Mouse (Mus musculus) neutrophil, adult 5-6 weeks (primary cell): ENCODE measurements around the gene Lrrc74a. TPM values are rescaled to one million over a fixed set of nuclear protein-coding genes. Genes with fewer than 3 reads are reported as not detected.
A peak's percentile ranks its signal among the peaks of the same experiment; 100 is the strongest.

Experiments
- ATAC-seq: fragments of 151-379, 151-347 bp; 2 replicates; pipeline ENCODE4 v1.8.0; 2017; ENCODE audit warnings: mild to moderate bottlenecking, moderate TSS enrichment; ENCODE audit not compliant: insufficient number of reproducible peaks, poor library complexity, low FRiP score, severe bottlenecking; ENCODE audit errors: extremely low read depth
- total RNA-seq: library from RNA; stranded (forward); fragments of 200-1000 nt; gene quantifications from 2 replicates; pipeline ENCODE4 v1.2.3, GENCODE M21; 2017

The Lrrc74a gene
- total RNA-seq, 1 experiment from 2014 or later: not detected

GRCm38 (mm10) chr12:86776341-86776860 lies 42.2 kb downstream of the Lrrc74a start:
- no peak for ATAC-seq

- no peak for ATAC-seq
Measured at GRCm38 (mm10) chr12:86778531-86778930, 44.4 kb downstream of the Lrrc74a start.

GRCm38 (mm10) chr12:86779206-86779989 lies 45.2 kb downstream of the Lrrc74a start:
- ATAC-seq: peak; percentile 37; the same call in 1 of the 2 replicates

GRCm38 (mm10) chr12:86781654-86782202 lies 47.6 kb downstream of the Lrrc74a start:
- no peak for ATAC-seq

- ATAC-seq: no peak
Measured at GRCm38 (mm10) chr12:86786149-86787019, 52.2 kb downstream of the Lrrc74a start.

GRCm38 (mm10) chr12:86787020-86787553 lies 52.9 kb downstream of the Lrrc74a start:
- no peak for ATAC-seq

- ATAC-seq: no peak
Measured at GRCm38 (mm10) chr12:86790100-86790848, 56.1 kb downstream of the Lrrc74a start.

GRCm38 (mm10) chr12:86790849-86791127 lies 56.6 kb downstream of the Lrrc74a start:
- no peak for ATAC-seq

GRCm38 (mm10) chr12:86791987-86792386 lies 57.8 kb downstream of the Lrrc74a start:
- ATAC-seq: no peak

- ATAC-seq: no peak
Measured at GRCm38 (mm10) chr12:86793830-86794229, 59.7 kb downstream of the Lrrc74a start.

GRCm38 (mm10) chr12:86794331-86794730 lies 60.2 kb downstream of the Lrrc74a start:
- ATAC-seq: no peak

- ATAC-seq: peak; percentile 57
Measured at GRCm38 (mm10) chr12:86795076-86795837, 61.1 kb downstream of the Lrrc74a start.

- ATAC-seq: peak; percentile 94
Measured at GRCm38 (mm10) chr12:86795838-86796232, 61.7 kb downstream of the Lrrc74a start.

GRCm38 (mm10) chr12:86796351-86796750 lies 62.2 kb downstream of the Lrrc74a start:
- no peak for ATAC-seq

GRCm38 (mm10) chr12:86797771-86798170 lies 63.6 kb downstream of the Lrrc74a start:
- ATAC-seq: no peak

- no peak for ATAC-seq
Measured at GRCm38 (mm10) chr12:86798773-86799540, 64.8 kb downstream of the Lrrc74a start.

- no peak for ATAC-seq
Measured at GRCm38 (mm10) chr12:86799786-86800185, 65.6 kb downstream of the Lrrc74a start.
